Mouse (Mus musculus): ENCODE results near the gene Prim2.

Prim2 gene

DNA sequence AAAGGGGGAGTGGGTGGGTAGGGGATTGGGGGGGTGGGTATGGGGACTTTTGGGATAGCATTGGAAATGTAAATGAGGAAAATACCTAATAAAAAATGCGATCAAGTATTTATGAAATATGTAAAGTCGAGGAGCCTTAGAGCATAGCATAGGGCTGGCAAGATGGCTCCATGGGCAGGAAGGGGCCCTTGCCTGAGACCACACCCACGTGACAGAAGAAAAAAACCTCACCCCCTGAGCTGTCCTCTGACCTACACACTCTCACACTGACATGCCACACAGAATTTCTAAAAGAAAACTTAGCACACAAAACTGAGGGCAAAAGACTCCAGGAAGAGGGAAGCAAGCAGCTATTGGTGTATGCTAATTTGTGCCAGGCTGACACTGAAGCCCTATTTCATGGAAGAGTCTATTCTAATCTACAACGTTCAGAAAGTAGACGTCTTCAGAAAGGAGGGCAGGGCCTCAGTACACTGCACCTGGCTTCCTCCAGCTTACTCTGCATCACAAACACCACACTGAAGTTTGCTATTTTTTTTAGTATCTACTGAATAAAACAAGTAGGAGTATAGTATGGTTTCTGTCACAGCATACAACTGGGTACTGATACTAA is 65.4 kb downstream of the Prim2 start:
- no peak for DNase-seq (ENCODE audit: low read depth, low spot score)

DNA sequence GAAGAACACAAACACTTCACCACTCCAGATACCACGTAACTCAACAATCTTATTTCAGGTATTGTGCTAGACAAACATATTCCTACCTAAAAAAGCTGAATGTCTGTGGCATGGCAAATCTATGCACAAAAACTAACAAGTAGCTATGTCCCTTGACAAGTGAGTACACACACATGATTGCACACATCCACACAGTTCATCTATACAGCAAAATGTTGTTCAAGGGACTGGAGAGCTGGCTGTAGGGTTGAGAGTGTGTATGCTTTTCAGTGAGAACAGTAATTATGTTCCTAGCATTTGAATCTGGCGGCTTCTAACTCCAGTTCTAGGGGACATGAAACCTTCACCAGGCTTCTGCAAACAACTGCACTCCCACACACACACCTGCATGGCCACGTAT is 69.9 kb downstream of the Prim2 start:
- DNase-seq (ENCODE audit: low read depth, low spot score), result no peak

DNA sequence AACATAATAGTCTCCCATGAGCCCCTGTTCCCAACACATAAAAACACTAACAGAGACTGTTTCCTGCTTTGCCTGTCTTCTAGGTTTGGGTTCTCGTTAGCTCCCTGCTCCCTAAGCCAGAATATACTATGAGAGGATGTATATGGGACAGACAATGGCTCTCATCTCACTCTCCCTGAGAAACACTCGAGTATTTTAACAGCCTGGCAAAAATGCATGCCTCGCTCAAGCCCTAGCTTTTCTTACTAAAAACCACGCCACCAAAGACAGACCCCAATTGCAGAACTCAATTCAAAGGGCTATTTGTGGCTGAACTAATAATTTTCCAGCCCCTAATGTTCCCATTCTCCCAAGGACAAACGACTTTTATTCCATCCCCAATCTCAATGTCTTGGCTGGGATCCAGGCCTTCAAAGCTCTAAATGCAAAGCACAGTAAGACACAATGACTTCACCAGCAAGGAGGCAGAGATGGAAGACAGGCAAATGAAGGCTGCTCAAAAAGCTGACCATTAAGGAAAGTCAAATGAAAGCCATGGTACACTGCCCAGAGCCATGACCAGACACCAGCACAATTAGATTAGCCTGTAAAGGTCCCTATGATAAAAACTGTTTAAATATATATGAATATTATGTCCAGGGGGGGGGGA is 70.5 kb downstream of the Prim2 start:
- DNase-seq (ENCODE audit: low read depth, low spot score), result no peak

DNA sequence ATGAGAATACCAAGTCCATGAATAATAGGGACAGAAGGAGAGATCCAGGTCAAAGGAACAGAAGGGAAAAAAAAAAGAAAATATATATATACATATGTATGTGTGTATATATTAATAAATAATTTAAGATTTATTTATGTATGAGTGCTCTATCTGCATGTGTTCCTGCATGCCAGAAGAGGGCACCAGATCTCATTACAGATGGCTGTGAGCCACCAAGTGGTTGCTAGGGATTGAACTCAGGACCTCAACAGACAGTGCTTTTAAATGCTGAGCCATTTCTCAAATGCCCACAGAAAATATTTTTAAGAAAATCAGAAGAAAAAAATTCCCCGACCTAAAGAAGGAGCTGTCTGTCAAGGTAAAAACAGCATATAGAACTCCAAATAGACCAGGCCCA is 72.6 kb downstream of the Prim2 start:
- no peak for DNase-seq (ENCODE audit: low read depth, low spot score)

DNA sequence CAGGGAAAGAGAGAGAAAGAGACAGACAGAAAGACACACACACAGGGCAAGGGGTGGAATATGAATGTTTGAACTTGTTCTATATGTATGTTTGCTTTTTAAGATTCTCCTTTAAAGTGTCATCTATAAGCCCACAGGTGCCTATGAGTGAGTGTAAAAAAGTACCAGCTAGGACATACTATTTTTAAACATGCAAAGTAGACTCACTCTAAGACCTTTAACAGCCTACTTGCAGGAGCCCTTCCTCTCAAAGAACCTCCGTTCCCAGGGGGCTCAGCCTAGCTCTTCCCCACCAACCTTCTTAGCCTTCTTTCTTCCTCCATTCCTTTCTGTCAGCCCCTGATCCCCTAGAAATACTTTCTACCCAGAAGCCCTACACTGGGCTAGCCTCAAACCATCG is 73.7 kb downstream of the Prim2 start:
- DNase-seq (ENCODE audit: low read depth, low spot score), result no peak

DNA sequence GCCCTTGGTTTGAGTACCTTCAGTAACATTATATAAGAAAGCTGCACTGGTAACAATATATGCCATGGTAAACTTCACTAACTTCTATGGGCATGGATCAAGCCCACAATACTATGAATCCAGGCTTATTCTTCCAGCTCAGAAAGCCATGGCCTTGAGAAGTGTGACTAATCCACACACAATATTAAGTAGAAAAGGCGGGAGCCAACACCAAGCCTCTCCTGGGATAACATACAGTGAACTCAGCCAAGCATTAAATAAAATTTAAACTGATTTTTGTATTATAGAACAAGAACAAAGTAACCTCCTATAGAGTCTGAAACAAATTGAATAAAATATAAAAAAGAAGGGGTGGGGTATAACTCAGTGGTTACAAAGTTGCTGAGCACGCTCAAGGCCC is 74.6 kb downstream of the Prim2 start:
- DNase-seq (ENCODE audit: low read depth, low spot score), result no peak

DNA sequence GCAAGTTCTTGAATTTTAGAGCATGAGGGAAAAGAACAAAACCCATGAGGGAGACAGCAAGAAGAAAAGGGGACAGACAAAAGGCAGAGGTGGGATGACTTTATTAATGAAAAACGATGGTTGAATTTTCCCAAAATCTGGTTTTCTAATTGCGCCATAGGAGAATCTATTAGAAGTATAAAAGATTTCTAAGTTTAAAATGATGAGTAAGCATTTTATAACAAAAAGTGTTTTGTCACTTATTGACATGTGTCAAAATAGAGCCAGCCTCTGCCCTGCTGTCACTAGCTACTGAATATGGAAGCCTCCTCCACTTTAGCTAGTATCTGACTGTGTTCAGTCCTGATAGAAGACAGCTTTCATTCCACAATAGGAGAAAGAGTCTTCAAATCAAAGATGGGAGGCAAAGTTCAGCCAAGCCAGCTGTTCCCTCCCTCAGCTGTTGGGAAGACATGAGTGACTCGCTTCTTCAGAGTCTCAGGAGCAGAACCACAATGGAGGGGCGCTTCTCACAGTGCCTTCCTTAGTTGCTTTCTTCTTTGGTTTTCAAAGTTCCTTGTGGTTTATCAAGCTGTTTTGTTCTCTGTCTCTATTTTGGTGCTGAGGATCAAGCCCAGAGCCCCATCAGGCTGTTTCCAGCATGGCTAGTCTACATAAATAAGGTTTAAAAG is 75.7 kb downstream of the Prim2 start:
- DNase-seq (ENCODE audit: low read depth, low spot score), result no peak

DNA sequence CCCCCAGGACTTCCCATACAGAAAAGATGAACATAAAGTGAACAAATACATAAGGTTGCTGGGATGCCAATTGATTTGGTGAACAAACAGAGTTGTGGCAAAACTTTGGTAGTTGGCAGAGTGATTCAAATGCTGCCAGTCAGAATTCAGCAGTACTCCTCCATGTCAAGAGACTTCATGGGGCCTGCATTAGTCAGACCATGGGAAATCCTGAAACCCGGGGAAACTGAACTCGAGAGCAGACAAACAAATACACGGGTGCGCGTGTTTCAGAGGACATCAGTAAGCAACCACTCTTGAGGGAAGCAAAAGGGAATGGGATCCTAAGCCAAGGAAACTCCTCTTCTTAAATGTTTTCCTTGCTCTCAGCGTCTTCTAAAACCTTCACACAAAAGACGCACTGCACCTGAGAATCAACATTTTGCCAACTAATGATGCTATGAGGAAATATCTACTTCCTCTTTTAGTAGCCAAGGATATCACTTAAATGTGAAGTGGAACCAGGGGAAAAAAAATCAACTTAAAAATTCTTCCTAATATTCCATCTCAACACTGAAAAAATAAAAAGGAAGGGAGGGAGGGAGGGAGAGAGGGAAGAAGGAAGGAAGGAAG is 77.5 kb downstream of the Prim2 start:
- no peak for DNase-seq (ENCODE audit: low read depth, low spot score)

DNA sequence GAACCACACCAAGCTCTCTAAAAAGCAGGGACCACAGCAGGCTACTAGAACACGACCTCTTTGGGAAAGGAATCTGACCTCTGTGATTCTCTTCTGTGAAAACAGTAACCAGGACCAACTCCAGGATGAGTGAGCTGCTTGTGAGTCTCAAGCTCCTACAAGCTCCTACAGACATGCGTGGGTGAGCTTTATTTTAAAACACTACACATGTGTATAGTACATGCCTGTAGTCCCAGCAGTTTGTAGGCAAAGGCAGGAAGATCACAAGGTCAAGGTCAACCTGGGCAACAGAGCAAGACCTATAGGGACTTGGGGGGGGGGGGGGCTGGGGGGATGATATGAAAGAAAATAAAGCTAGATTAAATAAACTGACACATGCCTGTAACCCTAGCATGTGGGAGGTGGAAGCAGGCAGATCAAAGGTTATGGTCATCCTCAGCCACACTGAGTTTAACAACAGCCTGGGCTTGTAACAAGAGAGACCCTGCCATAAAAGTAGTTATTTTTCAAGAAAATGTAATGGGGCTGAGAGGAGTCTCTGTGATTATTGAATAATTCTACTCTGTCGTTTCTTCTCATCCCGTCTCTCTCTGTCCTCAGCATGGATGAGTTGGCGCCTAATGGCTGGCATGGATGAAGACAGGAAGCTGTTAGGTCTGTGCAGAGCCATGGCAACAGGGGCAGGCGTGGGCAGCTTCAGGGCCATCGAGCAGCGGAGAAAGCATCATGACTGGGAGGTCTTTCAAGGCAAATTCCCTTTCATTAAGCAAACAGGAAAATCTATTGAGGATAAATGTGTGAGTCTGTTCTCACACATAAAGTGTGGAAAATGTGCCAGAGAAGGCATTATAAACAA is 78.8 kb downstream of the Prim2 start:
- DNase-seq (ENCODE audit: low read depth, low spot score), result no peak

DNA sequence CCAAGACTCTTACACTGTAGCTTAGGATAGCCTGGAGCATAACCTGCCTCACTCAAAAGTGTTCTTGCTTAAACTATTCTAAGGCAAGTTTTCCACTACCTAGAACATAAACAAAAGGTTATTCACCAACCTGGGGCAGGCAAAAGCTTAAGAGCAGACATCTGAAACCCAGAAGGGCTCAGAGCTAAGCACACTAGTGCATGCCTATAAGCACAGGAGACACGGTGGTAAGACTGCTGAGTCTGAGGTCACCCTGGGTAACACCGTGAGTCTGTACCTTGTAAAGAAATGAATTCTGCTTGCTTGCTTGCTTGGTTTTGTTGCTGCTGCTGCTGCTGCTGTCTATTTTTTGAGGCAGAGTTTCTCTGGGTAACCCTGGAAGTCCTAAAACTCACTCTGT is 80.1 kb downstream of the Prim2 start:
- DNase-seq (ENCODE audit: low read depth, low spot score), result no peak

DNA sequence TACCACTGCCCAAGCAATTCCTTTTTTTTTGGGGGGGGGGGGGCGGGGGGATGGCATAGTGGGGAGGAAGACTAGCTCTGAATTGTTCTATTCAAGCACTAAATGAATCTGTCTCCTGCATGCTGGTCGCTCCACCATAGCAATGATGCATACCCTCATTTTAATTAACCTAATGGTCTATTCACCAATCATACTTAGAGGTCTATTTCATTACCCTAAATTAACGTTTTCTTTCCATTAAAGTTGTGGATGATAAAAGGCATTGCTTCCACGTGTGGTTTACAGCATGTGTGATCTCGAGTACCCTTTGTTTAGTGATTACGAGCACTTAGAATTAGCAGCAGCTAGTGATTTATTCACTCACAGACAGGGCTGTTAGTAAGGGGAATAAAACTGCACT is 81.0 kb downstream of the Prim2 start:
- DNase-seq (ENCODE audit: low read depth, low spot score), result no peak

DNA sequence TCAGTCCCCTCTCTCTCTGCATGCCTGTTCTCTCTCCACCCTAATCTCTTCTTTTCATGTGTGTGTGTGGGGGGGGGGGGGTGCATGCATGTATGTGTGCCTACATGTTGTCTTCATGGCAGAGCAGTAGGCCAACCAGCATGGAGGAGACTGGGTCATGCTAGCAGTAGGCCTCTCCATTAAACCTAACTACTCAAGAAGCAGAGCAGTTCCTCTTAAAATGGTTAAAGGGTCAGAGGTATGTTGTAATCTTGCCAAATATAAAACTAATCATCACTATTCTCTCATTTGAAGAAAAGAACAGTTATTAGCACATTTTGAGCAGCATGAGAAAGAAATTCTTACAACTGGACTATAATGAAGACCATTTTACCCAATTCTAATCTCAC is 85.0 kb downstream of the Prim2 start:
- no peak for DNase-seq (ENCODE audit: low read depth, low spot score)

DNA sequence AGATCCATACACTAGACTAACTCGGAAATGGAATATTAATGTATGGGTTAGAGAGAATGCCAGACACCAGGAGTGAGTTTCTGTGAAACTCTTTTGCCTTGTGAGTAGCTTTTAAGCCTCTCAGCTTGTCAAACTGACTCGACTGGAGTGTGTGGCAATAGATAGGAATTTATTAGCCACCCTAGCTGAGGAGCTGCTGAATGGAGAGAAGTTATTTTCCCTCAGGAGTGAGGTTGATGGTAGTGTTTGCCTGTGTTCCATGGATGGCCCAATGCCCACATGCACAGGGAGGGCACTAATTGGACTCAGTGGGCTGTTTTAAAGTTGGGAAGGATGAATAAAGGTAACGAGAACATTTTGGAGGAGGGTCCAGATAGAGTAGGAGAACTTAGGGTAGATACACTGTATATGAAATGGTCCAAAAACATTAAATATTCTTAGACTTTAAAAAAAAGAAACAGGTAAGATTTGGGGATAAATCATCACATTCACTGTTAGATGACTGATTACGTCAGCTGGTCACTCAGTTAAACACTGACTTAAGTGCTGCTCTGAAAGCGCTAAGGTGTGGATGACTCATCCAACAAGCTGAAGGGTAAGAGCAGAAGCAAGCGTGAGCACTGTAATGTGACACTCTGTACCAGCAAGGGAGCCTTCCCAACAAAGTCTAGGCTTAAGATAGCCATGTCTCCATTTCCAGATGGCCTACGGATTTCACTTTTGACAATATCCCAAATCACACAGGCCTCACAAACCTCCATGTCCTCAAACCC is 85.6 kb downstream of the Prim2 start:
- DNase-seq (ENCODE audit: low read depth, low spot score), result no peak

DNA sequence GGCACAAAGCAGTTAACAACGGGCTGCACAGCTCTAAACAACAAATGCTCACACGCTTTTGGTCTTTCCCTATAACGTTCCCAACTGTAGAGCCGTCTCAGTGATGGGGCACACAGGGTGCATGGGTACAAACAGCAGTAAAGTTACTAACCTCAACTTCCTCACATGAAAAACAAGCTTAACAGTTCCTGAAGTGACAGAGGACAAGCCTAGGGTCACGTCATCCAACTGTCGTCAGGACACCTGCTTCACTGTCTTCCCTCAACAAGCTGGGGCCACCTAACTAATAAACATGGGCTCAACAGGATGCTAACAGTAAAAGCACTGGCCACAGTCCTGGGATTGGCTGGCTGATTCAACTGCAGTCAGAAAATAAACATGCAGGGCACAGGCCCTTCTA is 91.0 kb downstream of the Prim2 start:
- DNase-seq (ENCODE audit: low read depth, low spot score), result no peak

DNA sequence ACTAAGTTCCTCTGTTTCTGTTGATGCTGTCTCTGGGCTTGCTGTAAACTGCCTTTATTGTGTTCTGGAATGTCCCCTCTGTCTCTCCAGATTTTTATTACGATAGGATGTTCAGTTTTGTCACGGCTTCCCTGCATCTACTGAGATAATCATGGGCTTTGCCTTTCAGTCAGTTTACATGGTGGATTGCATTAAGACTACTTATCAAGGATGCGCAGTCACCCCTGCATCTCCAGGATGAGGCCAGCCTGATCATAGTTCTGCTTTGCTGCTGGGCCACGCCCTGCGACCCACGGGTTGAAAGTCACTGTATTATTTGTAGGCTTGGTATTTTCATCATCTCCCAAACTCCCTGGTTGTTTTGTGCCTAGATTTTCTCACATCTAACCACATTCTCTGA is 95.1 kb downstream of the Prim2 start:
- DNase-seq (ENCODE audit: low read depth, low spot score), result no peak

DNA sequence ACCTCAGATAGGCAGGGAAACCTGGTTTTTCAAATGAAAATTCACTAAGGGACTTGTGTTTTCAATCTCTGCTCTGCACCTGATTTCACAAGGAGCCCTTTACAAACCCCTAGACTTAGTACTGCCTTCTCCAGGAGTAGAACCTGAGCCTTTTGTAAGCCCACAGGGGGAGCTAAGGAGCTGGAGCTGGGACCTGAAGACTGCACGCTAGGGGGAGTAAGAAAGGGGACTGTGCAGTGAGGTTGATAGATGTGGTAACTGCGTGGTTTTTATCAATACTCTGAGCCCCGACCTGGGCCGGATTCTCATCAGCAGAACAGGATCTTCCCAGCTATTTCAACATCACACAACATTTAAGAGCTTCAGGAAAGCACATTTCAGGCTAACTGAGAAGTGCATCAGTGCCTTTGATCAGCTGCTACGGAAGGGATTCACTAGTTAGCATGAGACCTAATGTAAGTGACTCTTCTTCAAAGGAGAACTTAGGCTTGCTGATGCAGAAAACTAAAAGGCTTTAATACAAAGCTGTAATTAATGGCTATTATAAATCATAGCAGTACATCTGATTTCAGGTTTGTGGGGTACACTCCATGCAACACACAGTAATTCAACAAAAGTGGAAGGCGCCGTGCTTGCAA is 103.7 kb downstream of the Prim2 start:
- DNase-seq (ENCODE audit: low read depth, low spot score), result no peak

DNA sequence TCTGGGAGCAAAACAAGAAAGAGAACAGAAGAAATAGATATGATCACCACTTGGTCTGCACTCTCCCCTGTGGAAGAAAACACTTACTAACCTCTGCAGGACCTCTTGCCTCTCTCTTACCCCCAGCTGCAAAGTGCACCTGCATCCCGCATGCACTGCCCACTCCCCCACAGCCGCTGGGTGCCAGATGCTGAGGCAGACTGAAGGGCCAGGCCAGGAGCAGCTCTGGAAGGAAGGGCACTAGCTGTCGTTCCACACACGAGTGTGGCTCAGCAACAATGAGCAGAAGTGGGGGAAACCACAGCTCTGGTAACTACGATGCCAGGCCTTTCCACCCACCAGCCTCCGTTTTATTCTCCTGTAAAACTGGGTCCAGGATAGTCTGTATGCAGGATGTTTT is 105.6 kb downstream of the Prim2 start:
- no peak for DNase-seq (ENCODE audit: low read depth, low spot score)

DNA sequence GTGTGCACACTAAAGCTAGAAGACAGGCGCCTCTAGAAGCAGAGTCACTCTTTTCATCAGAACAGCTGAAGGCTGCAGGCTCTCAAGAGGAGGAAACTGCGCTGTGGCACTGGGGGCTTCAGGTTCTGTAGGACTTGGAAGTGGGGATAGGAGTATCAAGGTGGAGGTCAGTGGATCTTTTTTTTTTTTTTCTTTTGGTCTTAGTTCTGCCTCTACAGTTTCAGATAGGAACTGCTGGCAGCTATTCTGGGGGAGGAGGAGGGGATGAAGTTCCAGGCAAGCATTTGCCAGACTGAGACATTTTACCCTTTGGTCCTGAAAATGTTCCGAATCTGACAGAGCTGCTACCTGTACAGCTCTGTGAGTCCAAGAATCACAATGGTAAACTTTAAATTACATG is 106.0 kb downstream of the Prim2 start:
- no peak for DNase-seq (ENCODE audit: low read depth, low spot score)

DNA sequence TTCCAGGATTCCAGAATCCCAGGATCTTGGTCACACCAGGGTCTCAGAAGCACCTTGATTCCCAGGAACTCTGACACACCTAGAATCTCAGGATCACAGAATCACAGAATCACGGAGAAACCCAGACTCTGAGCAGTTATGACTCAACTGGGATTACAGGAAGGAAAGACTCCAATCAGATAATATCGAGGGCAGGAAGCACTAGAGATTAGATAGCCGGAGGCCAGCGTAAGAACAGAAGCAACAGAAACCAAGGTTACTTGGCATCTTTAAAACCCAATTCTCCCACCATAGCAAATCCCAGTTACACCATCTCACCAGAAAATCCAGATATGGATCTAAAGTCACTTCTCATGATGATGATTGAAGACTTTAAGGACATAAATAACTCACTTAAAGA is 113.0 kb downstream of the Prim2 start:
- no peak for DNase-seq (ENCODE audit: low read depth, low spot score)

DNA sequence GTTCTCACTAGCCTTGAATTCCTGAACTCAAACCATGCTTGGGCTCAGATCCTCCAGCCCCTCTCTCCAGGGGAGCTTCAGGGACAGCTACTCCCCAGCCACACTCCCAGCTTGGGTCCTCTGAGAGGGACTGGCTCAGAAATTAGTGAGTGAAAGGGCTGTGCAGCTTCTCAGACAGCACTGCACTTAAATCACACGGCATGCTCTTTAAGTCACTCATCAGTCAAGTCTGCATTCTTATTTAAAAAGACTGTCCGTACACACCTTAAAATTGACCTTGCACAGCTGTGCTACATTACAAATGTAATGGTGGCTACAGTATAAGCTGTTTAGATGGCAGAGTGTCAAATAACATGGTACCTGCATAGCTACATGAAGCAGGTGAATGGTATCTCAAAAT is 114.0 kb downstream of the Prim2 start:
- no peak for DNase-seq (ENCODE audit: low read depth, low spot score)

DNA sequence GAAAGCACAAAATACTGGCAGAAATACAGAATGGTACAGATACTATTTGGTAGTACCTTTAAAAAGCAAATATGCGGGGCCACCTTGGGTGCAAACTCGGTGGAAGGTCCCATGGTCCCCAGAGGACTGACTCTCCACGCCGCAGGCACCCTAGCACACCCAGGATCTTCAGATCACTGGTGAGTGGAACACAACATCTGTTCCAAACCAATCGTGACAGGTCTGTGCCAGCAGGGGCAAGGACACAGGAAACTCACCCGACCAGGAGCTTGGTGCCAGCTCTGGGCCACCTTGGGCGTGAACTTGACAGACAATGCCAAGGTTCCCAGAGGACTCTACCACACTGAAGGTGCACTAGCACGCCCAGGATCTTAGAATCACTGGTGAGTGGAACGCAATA is 118.2 kb downstream of the Prim2 start:
- DNase-seq (ENCODE audit: low read depth, low spot score), result no peak

Measured in retina, adult 2 months (tissue).